Mouse (Mus musculus) lung, postnatal 0 days (tissue): Measurements from ENCODE around the gene Pik3r6.

Source experiments
- CTCF ChIP-seq: IDR thresholded peaks from 2 replicates; pipeline ENCODE4 v1.5.1; 2016; ENCODE audit warnings: antibody characterized with exemption, mild to moderate bottlenecking
- EP300 ChIP-seq: IDR thresholded peaks from 2 replicates; pipeline ENCODE4 v1.6.1; 2016; ENCODE audit warnings: antibody characterized with exemption, mild to moderate bottlenecking, control low read depth

DNA sequence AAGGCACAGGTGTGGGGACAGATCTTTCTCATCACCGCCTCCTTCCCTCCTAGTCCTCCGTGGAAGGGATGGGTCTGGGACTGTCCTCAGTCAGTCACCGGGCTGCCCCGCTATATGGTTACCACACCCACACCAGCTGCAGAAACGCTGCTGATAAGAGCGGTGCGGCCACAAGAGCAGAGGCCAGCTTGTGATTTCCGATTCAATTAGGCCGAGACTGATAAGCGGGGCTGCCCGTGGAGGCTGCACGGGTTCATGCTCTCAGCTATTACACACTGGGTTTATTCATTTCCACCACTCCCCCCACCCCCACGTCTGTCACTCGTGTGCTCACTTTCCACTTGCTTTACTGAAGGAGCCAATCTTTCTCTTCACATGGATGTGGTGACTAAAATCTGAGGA is 1.9 kb upstream of the Pik3r6 start:
- no peak for TF ChIP-seq EP300
- TF ChIP-seq CTCF: no peak
